Mouse (Mus musculus): ENCODE results near the gene Try4.
"Not testable (repeated sequence)": the region's sequence is repeated elsewhere in the genome, so short reads cannot be mapped to it uniquely, and the experiment has no call there.

- TF ChIP-seq EP300, CTCF (IDR thresholded peaks at IDR 0.05): not testable (repeated sequence)
Observed at GRCm38 (mm10) chr6:41316741-41317140, 14.7 kb downstream of the Try4 start, which contains the start of gene Try5.
